Mouse (Mus musculus) megakaryocyte, adult 5-6 weeks (primary cell): Measurements from ENCODE around the gene Asb14. TPM values are rescaled to one million over a fixed set of nuclear protein-coding genes. Genes with fewer than 3 reads are reported as not detected.
"Not testable (repeated sequence)": the region's sequence is repeated elsewhere in the genome, so short reads cannot be mapped to it uniquely, and the experiment has no call there.

Source experiments
- ATAC-seq: 2 replicates; pipeline ENCODE4 v1.8.0; 2016; ENCODE audit warnings: mild to moderate bottlenecking, inconsistent platforms; ENCODE audit not compliant: poor library complexity, severe bottlenecking
- total RNA-seq, 2 experiments: library from RNA; stranded (forward) in 1 of 2; stranded (reverse) in 1 of 2; fragments of 153-499, 151-499 nt in 1 of 2; fragments of 221-1000, 200-1000 nt in 1 of 2; gene quantifications; 2 replicates each; pipeline versions ENCODE4 v1.2.3 to v1.2.4; 2015 to 2017

Gene Asb14
- total RNA-seq, 2 experiments from 2014 or later = not detected

DNA sequence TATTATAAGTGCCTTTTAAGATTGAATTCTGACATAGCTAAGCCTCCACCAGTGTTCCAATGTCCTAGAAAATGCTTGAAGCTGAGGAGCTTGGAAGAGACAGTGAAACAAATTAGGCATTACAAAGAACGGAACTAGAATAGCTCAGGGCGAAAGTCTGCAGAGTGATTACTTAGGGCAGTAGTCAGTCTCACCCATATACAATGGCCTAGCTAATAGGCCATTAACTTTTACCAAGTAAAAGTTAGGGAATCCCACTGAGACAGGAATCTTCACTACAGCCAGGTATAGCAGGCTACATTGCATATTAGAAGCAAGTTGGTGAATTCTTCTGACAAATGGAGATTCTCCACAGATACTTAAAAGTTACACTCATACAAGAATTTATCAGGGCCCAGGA is 61.8 kb downstream of the Asb14 start:
- not testable (repeated sequence) for ATAC-seq

DNA sequence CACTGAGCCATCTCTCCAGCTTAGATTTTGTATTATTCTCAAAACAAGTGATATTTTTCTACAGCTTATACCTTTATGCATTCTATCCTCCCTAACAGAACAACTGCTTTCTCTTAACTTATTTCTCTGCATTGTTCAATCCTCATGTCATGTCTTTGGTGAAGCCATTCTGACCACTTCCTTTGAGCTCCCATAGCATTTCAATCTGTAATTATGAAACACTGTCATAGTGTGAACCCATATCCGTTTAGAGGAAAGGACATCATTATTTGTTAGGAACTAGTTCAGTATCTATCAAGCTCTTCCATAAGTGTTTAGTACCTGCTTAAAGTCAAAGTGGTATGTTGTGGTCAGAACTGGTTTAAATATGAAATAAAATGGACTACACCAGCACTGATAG is 66.2 kb downstream of the Asb14 start:
- peak; percentile 51; the same call in 1 of the 2 replicates for ATAC-seq

Other genes starting within 250 kb of the Asb14 start
- gene Pde12, start 224.7 kb upstream of the Asb14 start, total RNA-seq (2015) = 8.7 TPM in 2 replicates
- gene Pde12, start 224.7 kb upstream of the Asb14 start, total RNA-seq (2017) = 7.6 TPM in 2 replicates
- gene Dnah12, start 201.3 kb upstream of the Asb14 start, total RNA-seq (2015) = 0.13 and 0.18 TPM in 2 replicates
- 0.07 and 0.28 TPM in 2 replicates for gene Dnah12, start 201.3 kb upstream of the Asb14 start, total RNA-seq (2017)
- 19.9 and 23.8 TPM in 2 replicates for gene Appl1, start 76.7 kb downstream of the Asb14 start, total RNA-seq (2015)
- 30.8 and 38.9 TPM in 2 replicates for gene Appl1, start 76.7 kb downstream of the Asb14 start, total RNA-seq (2017)
- 0.11 and 0.78 TPM in 2 replicates for gene Hesx1, start 99.9 kb downstream of the Asb14 start, total RNA-seq (2015)
- 1.6 TPM in 1 of 2 replicates, not detected in the other for gene Hesx1, start 99.9 kb downstream of the Asb14 start, total RNA-seq (2017)
- not detected in 2 replicates for gene Il17rd, start 144.4 kb downstream of the Asb14 start, total RNA-seq (2015)
- gene Il17rd, start 144.4 kb downstream of the Asb14 start, total RNA-seq (2017) = 0.11 TPM in 1 of 2 replicates, not detected in the other
- 40.5 and 46.9 TPM in 2 replicates for gene Arhgef3, start 220.3 kb downstream of the Asb14 start, total RNA-seq (2015)
- 58.8 and 60.6 TPM in 2 replicates for gene Arhgef3, start 220.3 kb downstream of the Asb14 start, total RNA-seq (2017)